14 mouse cellular contexts compared by ENCODE assay signal in genomic region chr8:120560535-120560934, GRCm38 (mm10). TPM values are rescaled to one million over a fixed set of nuclear protein-coding genes. Genes with fewer than 3 reads are reported as not detected.
DNase-seq lines count a peak whose midpoint lies in the region; ATAC-seq and TF ChIP-seq lines count a peak whose summit lies in the region.
"Had no signal": no experiment of that assay in that cellular context is flagged by ENCODE, and none has a peak within 500 bp of the region (broad histone marks: within the 10 kb centered on the region; RNA-seq: fewer than 3 reads in every experiment).

No protein-coding gene starts in this region.

- H3K27ac ChIP-seq in forebrain, embryonic 10.5 days = peak overlapping the region; percentile 86
- H3K27ac ChIP-seq in forebrain, postnatal 0 days (ENCODE audit: low read depth, low read length) = no peak overlapping the region; the same call in 1 of the 2 replicates
- H3K27ac ChIP-seq in layer of hippocampus, adult 2 months = peak overlapping the region; percentile 97
- 0 out of 2 replicates have a peak overlapping the region, but pooled peaks have one; percentile 89 for H3K27ac ChIP-seq in forebrain, embryonic 15.5 days (replicated peaks)
- 0 out of 2 replicates have a peak overlapping the region, but pooled peaks have one; percentile 74 for H3K27ac ChIP-seq in midbrain, embryonic 15.5 days
- H3K27ac ChIP-seq: kidney, postnatal 0 days; liver, embryonic 12.5 days had no signal

- peaks cover 25% of the 10 kb centered on the region for H3K27me3 ChIP-seq in forebrain, embryonic 10.5 days (ENCODE audit: poor library complexity, severe bottlenecking)
- H3K27me3 ChIP-seq in forebrain, postnatal 0 days (ENCODE audit: insufficient read depth, low read length) = no peaks in the 10 kb centered on the region
- H3K27me3 ChIP-seq in forebrain, embryonic 15.5 days = no peaks in the 10 kb centered on the region
- H3K27me3 ChIP-seq in midbrain, embryonic 15.5 days (replicated peaks) = no peaks in the 10 kb centered on the region
- H3K27me3 ChIP-seq: liver, embryonic 12.5 days had no signal

- H3K4me3 ChIP-seq in forebrain, embryonic 10.5 days = peak overlapping the region; percentile 15; the same call in 1 of the 2 replicates
- no peak overlapping the region for H3K4me3 ChIP-seq in forebrain, postnatal 0 days (ENCODE audit: low read depth, low read length)
- H3K4me3 ChIP-seq in layer of hippocampus, adult 2 months = no peak overlapping the region
- H3K4me3 ChIP-seq in forebrain, embryonic 15.5 days = no peak overlapping the region
- H3K4me3 ChIP-seq in midbrain, embryonic 15.5 days = no peak overlapping the region
- H3K4me3 ChIP-seq: liver, embryonic 12.5 days had no signal

- peaks cover 100% of the 10 kb centered on the region for H3K4me1 ChIP-seq in forebrain, embryonic 10.5 days
- H3K4me1 ChIP-seq in forebrain, postnatal 0 days (ENCODE audit: insufficient read depth) = peaks cover 44% of the 10 kb centered on the region
- peaks cover 100% of the 10 kb centered on the region for H3K4me1 ChIP-seq in forebrain, embryonic 15.5 days
- H3K4me1 ChIP-seq in midbrain, embryonic 15.5 days = peaks cover 100% of the 10 kb centered on the region

- H3K9ac ChIP-seq in forebrain, postnatal 0 days = no peak overlapping the region
- no peak overlapping the region for H3K9ac ChIP-seq in forebrain, embryonic 15.5 days (replicated peaks)
- H3K9ac ChIP-seq in midbrain, embryonic 15.5 days = 0 out of 2 replicates have a peak overlapping the region, but pooled peaks have one; percentile 2
- H3K9ac ChIP-seq: liver, embryonic 12.5 days had no signal

- ATAC-seq in forebrain, postnatal 0 days = no peak
- no peak for ATAC-seq in forebrain, embryonic 15.5 days (replicated peaks)
- no peak for ATAC-seq in midbrain, embryonic 15.5 days (replicated peaks)
- ATAC-seq: liver, embryonic 12.5 days; lung, postnatal 0 days had no signal

- DNase-seq in forebrain, embryonic 10.5 days (ENCODE audit: extremely low spot score, low spot score) = no peak
- no peak for DNase-seq in forebrain, postnatal 0 days
- no peak for DNase-seq in layer of hippocampus, adult 2 months (ENCODE audit: low spot score in 2 of 2)
- no peak for DNase-seq in layer of hippocampus, adult 9-11 months
- DNase-seq in adrenal gland, postnatal 36 days = no peak
- no peak for DNase-seq in urinary bladder, postnatal 4 days (ENCODE audit: low spot score in 2 of 2)
- DNase-seq: cerebellum, postnatal 10 days; heart, postnatal 10 days; spleen, adult 18-20 months had no signal

- TF ChIP-seq CTCF in forebrain, postnatal 0 days (IDR thresholded peaks at IDR 0.05; ENCODE audit: low read depth) = no peak
- TF ChIP-seq CTCF in layer of hippocampus, adult 2 months (conservative IDR thresholded peaks at IDR 0.05) = no peak

- no peak overlapping the region for H3K4me2 ChIP-seq in forebrain, postnatal 0 days (ENCODE audit: low read depth)
- H3K4me2 ChIP-seq in forebrain, embryonic 15.5 days (replicated peaks) = no peak overlapping the region
- H3K4me2 ChIP-seq in midbrain, embryonic 15.5 days = no peak overlapping the region
- H3K4me2 ChIP-seq: liver, embryonic 12.5 days had no signal

- H3K36me3 ChIP-seq in forebrain, embryonic 10.5 days (replicated peaks) = peaks cover 39% of the 10 kb centered on the region
- H3K36me3 ChIP-seq in forebrain, postnatal 0 days (ENCODE audit: insufficient read depth) = no peaks in the 10 kb centered on the region
- no peaks in the 10 kb centered on the region for H3K36me3 ChIP-seq in forebrain, embryonic 15.5 days
- H3K36me3 ChIP-seq in midbrain, embryonic 15.5 days (replicated peaks) = no peaks in the 10 kb centered on the region

- WGBS in forebrain, embryonic 10.5 days = 68% methylated on average over 5 of the region's 5 CpGs
- 84% methylated on average over 5 of the region's 5 CpGs for WGBS in forebrain, postnatal 0 days
- WGBS in forebrain, embryonic 15.5 days = 69% methylated on average over 5 of the region's 5 CpGs
- WGBS in midbrain, embryonic 15.5 days = 73% methylated on average over 5 of the region's 5 CpGs

- H3K9me3 ChIP-seq in forebrain, embryonic 10.5 days = no peaks in the 10 kb centered on the region
- no peaks in the 10 kb centered on the region for H3K9me3 ChIP-seq in forebrain, postnatal 0 days (ENCODE audit: low read length)
- no peaks in the 10 kb centered on the region for H3K9me3 ChIP-seq in forebrain, embryonic 15.5 days
- no peaks in the 10 kb centered on the region for H3K9me3 ChIP-seq in midbrain, embryonic 15.5 days
- H3K9me3 ChIP-seq: liver, embryonic 12.5 days had no signal

RNA-seq across cellular contexts. Expression of gene Gins2, which starts 28.6 kb away (rescaled TPM):
- polyA plus RNA-seq in forebrain, embryonic 10.5 days (2016; fragmentation: Nextera tagmentation; extraction: Ambion mirVana) = 154 and 158 TPM in 2 replicates
- 2.6 and 5.3 TPM in 2 replicates for total RNA-seq in forebrain, postnatal 0 days (2014; rRNA removed)
- 9.6 and 10.7 TPM in 2 replicates for polyA plus RNA-seq in forebrain, postnatal 0 days (2015; fragmentation: Nextera tagmentation; extraction: Ambion mirVana)
- total RNA-seq in layer of hippocampus, adult 2 months (2021) = 1 to 10 TPM; 5.2 to 6.2 TPM
- polyA plus RNA-seq in forebrain, embryonic 15.5 days (2015; fragmentation: Nextera tagmentation; extraction: Ambion mirVana) = 27.1 and 34.2 TPM in 2 replicates
- polyA plus RNA-seq in midbrain, embryonic 15.5 days (2015; fragmentation: Nextera tagmentation; extraction: Ambion mirVana) = 15.3 and 16.5 TPM in 2 replicates
- total RNA-seq in adrenal gland, postnatal 36 days (2021) = 10 to 100 TPM in 1 of 2 experiments, 1 to 10 TPM in 1; 6.3 to 11.0 TPM
